Mouse (Mus musculus): ENCODE measurements around the gene Gm13762.
"Not testable (repeated sequence)": the region's sequence is repeated elsewhere in the genome, so short reads cannot be mapped to it uniquely, and the experiment has no call there.

Gene Gm13762

GRCm38 (mm10) chr2:88980181-88980580, at the start of gene Gm13762:
Gm13762 (minus strand) TSS chr2:88980281.
- no peak for DNase-seq (ENCODE audit: low spot score)

- not testable (repeated sequence) for DNase-seq (ENCODE audit: low spot score)
Measured at GRCm38 (mm10) chr2:89021436-89021835, 41.4 kb upstream of the Gm13762 start.

- no peak for DNase-seq (ENCODE audit: low spot score)
Measured at GRCm38 (mm10) chr2:89018240-89018639, 38.2 kb upstream of the Gm13762 start, which contains the start of gene Olfr1216. Olfr1216 (minus strand) TSS chr2:89018340.

GRCm38 (mm10) chr2:89006873-89007272, 26.8 kb upstream of the Gm13762 start, which contains the start of gene Olfr1215:
Olfr1215 (minus strand) TSS chr2:89006973.
- no peak for DNase-seq (ENCODE audit: low spot score)

GRCm38 (mm10) chr2:88992553-88992952, 12.5 kb upstream of the Gm13762 start, which contains the start of gene Olfr1214:
Olfr1214 (minus strand) TSS chr2:88992653.
- DNase-seq (ENCODE audit: low spot score): no peak

- DNase-seq (ENCODE audit: low spot score): no peak
Measured at GRCm38 (mm10) chr2:88953669-88954068, 26.4 kb downstream of the Gm13762 start, which contains the start of gene Olfr1212. Olfr1212 (plus strand) TSS chr2:88953969.

- no peak for DNase-seq (ENCODE audit: low spot score)
Measured at GRCm38 (mm10) chr2:88938011-88938410, 42.1 kb downstream of the Gm13762 start, which contains the start of gene Olfr1211. Olfr1211 (minus strand) TSS chr2:88938111.

Measured in MN1 (cell line).